Mouse (Mus musculus): ENCODE measurements around the gene Olfr1436.
"Not testable (repeated sequence)": the region's sequence is repeated elsewhere in the genome, so short reads cannot be mapped to it uniquely, and the experiment has no call there.

Gene Olfr1436

GRCm38 (mm10) chr19:12299030-12299429 lies at the start of gene Olfr1436:
Gene Olfr1436, minus strand, starts transcription at chr19:12299130.
- DNase-seq = not testable (repeated sequence)

GRCm38 (mm10) chr19:12335810-12336209 lies 36.9 kb upstream of the Olfr1436 start, which contains the start of gene Olfr1438-ps1:
Gene Olfr1438-ps1, minus strand, starts transcription at chr19:12335910.
- no peak for DNase-seq

GRCm38 (mm10) chr19:12325001-12325400 lies 26.1 kb upstream of the Olfr1436 start, which contains the start of gene Olfr1437:
Gene Olfr1437, minus strand, starts transcription at chr19:12325101.
- DNase-seq = no peak

GRCm38 (mm10) chr19:12292979-12293378 lies 6.0 kb downstream of the Olfr1436 start:
- DNase-seq = no peak

- DNase-seq = no peak
Observed at GRCm38 (mm10) chr19:12279554-12279953, 19.4 kb downstream of the Olfr1436 start, which contains the start of gene Olfr1434. Gene Olfr1434, plus strand, starts transcription at chr19:12279854.

GRCm38 (mm10) chr19:12260732-12261131 lies 38.2 kb downstream of the Olfr1436 start, which contains the start of gene Olfr235:
Gene Olfr235, plus strand, starts transcription at chr19:12261032.
- DNase-seq = no peak
